8 mouse cellular contexts compared by ENCODE assay signal in genomic region chr7:110781231-110781711, GRCm38 (mm10). TPM values are rescaled to one million over a fixed set of nuclear protein-coding genes. Genes with fewer than 3 reads are reported as not detected.
A peak's percentile ranks its signal among the peaks of the same experiment; 100 is the strongest.
DNase-seq lines count a peak whose midpoint lies in the region; ATAC-seq and TF ChIP-seq lines count a peak whose summit lies in the region.

No protein-coding gene starts in this region.

- H3K27me3 ChIP-seq in lung, postnatal 0 days (replicated peaks; ENCODE audit: insufficient read depth, low read length), result no peaks in the 10 kb centered on the region

- H3K9ac ChIP-seq in lung, postnatal 0 days (replicated peaks; ENCODE audit: low read depth), result no peak overlapping the region

- no peak for TF ChIP-seq EP300 in lung, postnatal 0 days (IDR thresholded peaks at IDR 0.05)

- no peak overlapping the region for H3K4me3 ChIP-seq in lung, postnatal 0 days (ENCODE audit: low read depth, low read length)

- no peak for TF ChIP-seq CTCF in lung, postnatal 0 days (IDR thresholded peaks at IDR 0.05)

- H3K4me2 ChIP-seq in lung, postnatal 0 days (replicated peaks; ENCODE audit: low read depth, low read length), result no peak overlapping the region

- WGBS in lung, postnatal 0 days, result 69% methylated on average over 2 of the region's 2 CpGs

- no peak for ATAC-seq in lung, postnatal 0 days

- H3K4me1 ChIP-seq in lung, postnatal 0 days (ENCODE audit: insufficient read depth, low read depth, low read length), result peaks cover 3% of the 10 kb centered on the region; the same call in 1 of the 2 replicates

- intact Hi-C loops in left cerebral cortex, postnatal 14 days (cut with DNase I), result no loop called here

- H3K9me3 ChIP-seq in lung, postnatal 0 days (ENCODE audit: low read length), result no peaks in the 10 kb centered on the region

- peak; percentile 45 for DNase-seq in cerebellum, adult 9-11 months
- no peak for DNase-seq in cerebellum, adult 9-10 months
- DNase-seq in lung, postnatal 36 days, result peak; percentile 53
- no peak for DNase-seq in lung, postnatal 0 days (ENCODE audit: low spot score)
- peak; percentile 66 to 72 for DNase-seq in left cerebral cortex, postnatal 14 days (ENCODE audit: low spot score in 2 of 2)
- DNase-seq in right cerebral cortex, postnatal 36 days (ENCODE audit: low spot score in 2 of 2), result peak; percentile 61 to 68
- no peak for DNase-seq in kidney, postnatal 14 days
- no peak for DNase-seq in kidney, adult 9 months

- no peaks in the 10 kb centered on the region for H3K36me3 ChIP-seq in lung, postnatal 0 days (ENCODE audit: insufficient read depth, low read length)

- H3K27ac ChIP-seq in lung, postnatal 0 days (ENCODE audit: low read length), result no peak overlapping the region

RNA-seq across cellular contexts. Expression of gene Ampd3, which starts 13.3 kb away (rescaled TPM):
- polyA plus RNA-seq in lung, postnatal 0 days (2015; fragmentation: Nextera tagmentation; extraction: Ambion mirVana), result 5.0 and 5.2 TPM in 2 replicates
- total RNA-seq in left cerebral cortex, postnatal 14 days (2021), result 10 to 100 TPM; 23.6 to 28.2 TPM

Comparison
In these comparisons a context has a peak if more than half of its experiments do, and no peak if none do; other contexts are left out.
1. DNase-seq: peak in cerebellum, adult 9-11 months (single experiment), lung, postnatal 36 days (single experiment), left cerebral cortex, postnatal 14 days (2 of 2) and right cerebral cortex, postnatal 36 days (2 of 2); none in cerebellum, adult 9-10 months (single experiment), lung, postnatal 0 days (single experiment), kidney, postnatal 14 days (single experiment) and kidney, adult 9 months (single experiment).